In the genomic region with DNA sequence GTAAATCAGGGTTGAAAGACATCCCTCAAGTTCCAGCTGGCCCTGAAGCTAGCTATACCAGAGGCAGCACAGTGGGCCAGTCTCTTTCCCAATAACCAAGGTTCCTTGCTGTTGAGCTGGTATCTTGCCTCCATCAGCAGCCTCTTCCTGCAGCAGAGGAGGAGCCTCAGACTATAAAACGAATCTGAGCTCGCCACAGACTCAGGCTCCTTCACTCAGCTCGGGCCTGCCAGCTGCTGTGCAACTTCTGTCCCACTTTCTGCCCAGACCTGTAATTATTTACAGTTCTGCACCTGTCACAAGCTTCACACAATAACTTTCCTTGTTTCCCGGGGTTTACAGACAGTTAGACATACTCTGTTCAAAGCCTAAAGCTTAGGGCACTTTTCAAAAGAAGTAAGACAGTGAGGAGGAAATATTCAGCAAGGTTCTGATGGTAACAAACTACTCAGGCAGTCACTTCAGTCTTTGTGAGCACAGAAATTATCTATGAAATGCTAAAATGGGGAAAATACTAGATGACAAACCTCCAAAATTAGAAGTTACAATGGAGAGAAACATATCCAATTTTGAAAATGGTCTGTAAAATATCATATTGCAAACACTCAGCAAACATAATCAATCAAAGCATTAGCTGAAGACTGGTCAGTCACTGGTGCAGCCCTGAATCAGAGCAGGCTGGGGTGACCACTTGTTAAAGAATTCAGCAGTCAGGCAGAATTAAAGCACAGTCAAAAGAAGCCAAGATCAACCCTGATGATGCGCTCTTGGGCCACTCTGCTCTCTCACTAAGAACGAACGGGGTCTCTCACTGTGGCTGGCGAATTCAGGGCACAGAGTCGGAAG, we compare ENCODE assay signal across 10 mouse cellular contexts.
DNase-seq lines count a peak whose midpoint lies in the region; ATAC-seq and TF ChIP-seq lines count a peak whose summit lies in the region.
"Had no signal": no experiment of that assay in that cellular context is flagged by ENCODE, and none has a peak within 500 bp of the region (broad histone marks: within the 10 kb centered on the region; RNA-seq: fewer than 3 reads in every experiment).

No protein-coding gene starts in this region.

- peak; percentile 27 to 29 for DNase-seq in cerebellum, postnatal 10 days
- DNase-seq in cerebellum, adult 2 months: no peak
- peak; percentile 26 to 40 for DNase-seq in thymus, adult 18-20 months
- DNase-seq in liver, embryonic 11.5 days (ENCODE audit: low spot score): no peak
- DNase-seq in ovary, adult 18-20 months (ENCODE audit: low spot score): no peak
- DNase-seq: kidney, adult 2 months; right cerebral cortex, postnatal 14 days had no signal

- no peak overlapping the region for H3K9ac ChIP-seq in neural tube, embryonic 12.5 days
- H3K9ac ChIP-seq in neural tube, embryonic 15.5 days (replicated peaks): no peak overlapping the region
- no peak overlapping the region for H3K9ac ChIP-seq in liver, embryonic 11.5 days (ENCODE audit: low read depth, low read length)

- H3K4me2 ChIP-seq in neural tube, embryonic 12.5 days (replicated peaks): no peak overlapping the region
- H3K4me2 ChIP-seq in neural tube, embryonic 15.5 days: no peak overlapping the region
- H3K4me2 ChIP-seq in liver, embryonic 11.5 days: no peak overlapping the region

- no peaks in the 10 kb centered on the region for H3K36me3 ChIP-seq in neural tube, embryonic 12.5 days
- no peaks in the 10 kb centered on the region for H3K36me3 ChIP-seq in neural tube, embryonic 15.5 days
- no peaks in the 10 kb centered on the region for H3K36me3 ChIP-seq in liver, embryonic 11.5 days (ENCODE audit: control insufficient read depth, insufficient read depth, low read length)

- peaks cover 13% of the 10 kb centered on the region; the same call in 1 of the 2 replicates for H3K4me1 ChIP-seq in cerebellum, adult 2 months (ENCODE audit: control insufficient read depth, insufficient read depth, low read length)
- H3K4me1 ChIP-seq in neural tube, embryonic 12.5 days: 0 out of 2 replicates have a peak, but pooled peaks cover 12% of the 10 kb centered on the region
- no peaks in the 10 kb centered on the region for H3K4me1 ChIP-seq in neural tube, embryonic 15.5 days
- no peaks in the 10 kb centered on the region for H3K4me1 ChIP-seq in liver, embryonic 11.5 days (replicated peaks; ENCODE audit: control insufficient read depth, insufficient read depth, low read length)

- WGBS in cerebellum, adult 2 months: 78% methylated on average over 9 of the region's 9 CpGs
- WGBS in neural tube, embryonic 12.5 days: 50% methylated on average over 9 of the region's 9 CpGs
- 50% methylated on average over 9 of the region's 9 CpGs for WGBS in neural tube, embryonic 15.5 days
- 60% methylated on average over 9 of the region's 9 CpGs for WGBS in liver, embryonic 11.5 days

- 0 out of 2 replicates have a peak, but pooled peaks have one; percentile 33 for ATAC-seq in neural tube, embryonic 12.5 days (ENCODE audit: low FRiP score, low read depth)
- no peak for ATAC-seq in neural tube, embryonic 15.5 days (ENCODE audit: low FRiP score)
- peak; percentile 55 to 67 for ATAC-seq in hematopoietic stem cell, adult 5-6 weeks (replicated peaks in 1 of 2; ENCODE audit: insufficient read depth in 1 of 2, low FRiP score in 2 of 2, low TSS enrichment in 1 of 2, low read depth in 1 of 2, poor library complexity in 2 of 2, severe bottlenecking in 2 of 2)
- ATAC-seq in liver, embryonic 11.5 days (replicated peaks; ENCODE audit: low FRiP score): no peak

- TF ChIP-seq POLR2A in cerebellum, adult 2 months (IDR thresholded peaks at IDR 0.05; ENCODE audit: borderline replicate concordance, insufficient read depth, low read length): no peak

- no peak overlapping the region for H3K4me3 ChIP-seq in cerebellum, adult 2 months (replicated peaks; ENCODE audit: insufficient read depth, low read depth, low read length)
- no peak overlapping the region for H3K4me3 ChIP-seq in neural tube, embryonic 12.5 days
- H3K4me3 ChIP-seq in neural tube, embryonic 15.5 days (replicated peaks): no peak overlapping the region
- no peak overlapping the region for H3K4me3 ChIP-seq in liver, embryonic 11.5 days (ENCODE audit: low read depth, low read length)

- no peaks in the 10 kb centered on the region for H3K9me3 ChIP-seq in neural tube, embryonic 12.5 days
- H3K9me3 ChIP-seq in neural tube, embryonic 15.5 days (replicated peaks): no peaks in the 10 kb centered on the region
- no peaks in the 10 kb centered on the region for H3K9me3 ChIP-seq in liver, embryonic 11.5 days (ENCODE audit: control insufficient read depth, low read length)

- H3K27me3 ChIP-seq in cerebellum, adult 2 months (ENCODE audit: control insufficient read depth, insufficient read depth, low read length): no peaks in the 10 kb centered on the region
- H3K27me3 ChIP-seq in neural tube, embryonic 12.5 days (replicated peaks): no peaks in the 10 kb centered on the region
- no peaks in the 10 kb centered on the region for H3K27me3 ChIP-seq in neural tube, embryonic 15.5 days (replicated peaks)
- H3K27me3 ChIP-seq in liver, embryonic 11.5 days (replicated peaks; ENCODE audit: control insufficient read depth, insufficient read depth, low read length): no peaks in the 10 kb centered on the region

- H3K27ac ChIP-seq in cerebellum, adult 2 months (ENCODE audit: insufficient read depth, low read length): no peak overlapping the region
- H3K27ac ChIP-seq in neural tube, embryonic 12.5 days: no peak overlapping the region
- no peak overlapping the region for H3K27ac ChIP-seq in neural tube, embryonic 15.5 days (replicated peaks)
- no peak overlapping the region for H3K27ac ChIP-seq in liver, embryonic 11.5 days (ENCODE audit: low read depth, low read length)

- no peak for TF ChIP-seq CTCF in cerebellum, adult 2 months (IDR thresholded peaks at IDR 0.05; ENCODE audit: borderline replicate concordance, insufficient read depth, low read depth, low read length)

Comparison
In these comparisons a context has a peak if more than half of its experiments do, and no peak if none do; other contexts are left out.
1. DNase-seq: peak in cerebellum, postnatal 10 days (2 of 2) and thymus, adult 18-20 months (2 of 2); none in cerebellum, adult 2 months (0 of 2), liver, embryonic 11.5 days (single experiment) and ovary, adult 18-20 months (single experiment).
2. ATAC-seq: peak in neural tube, embryonic 12.5 days (single experiment) and hematopoietic stem cell, adult 5-6 weeks (2 of 2); none in neural tube, embryonic 15.5 days (single experiment) and liver, embryonic 11.5 days (single experiment).